Mouse (Mus musculus): ENCODE data around the gene Dkkl1. TPM values are rescaled to one million over a fixed set of nuclear protein-coding genes. Genes with fewer than 3 reads are reported as not detected.

The Dkkl1 gene
- polyA plus RNA-seq, 1 experiment from 2014 or later = 1.8 TPM

Other genes with a start within 250 kb of the Dkkl1 start
- gene Cpt1c, start 237.3 kb downstream of the Dkkl1 start, polyA plus RNA-seq (2016; fragmentation: Nextera tagmentation; extraction: Ambion mirVana) = 22.4 and 26.8 TPM in 2 replicates
- 843 and 861 TPM in 2 replicates for gene Prmt1, start 225.6 kb downstream of the Dkkl1 start, polyA plus RNA-seq (2016; fragmentation: Nextera tagmentation; extraction: Ambion mirVana)
- gene Irf3, start 214.5 kb downstream of the Dkkl1 start, polyA plus RNA-seq (2016; fragmentation: Nextera tagmentation; extraction: Ambion mirVana) = 76.7 and 78.1 TPM in 2 replicates
- gene Bcl2l12, start 213.4 kb downstream of the Dkkl1 start, polyA plus RNA-seq (2016; fragmentation: Nextera tagmentation; extraction: Ambion mirVana) = 69.6 and 73.9 TPM in 2 replicates
- gene Scaf1, start 195.8 kb downstream of the Dkkl1 start, polyA plus RNA-seq (2016; fragmentation: Nextera tagmentation; extraction: Ambion mirVana) = 44.0 and 49.9 TPM in 2 replicates
- gene Rras, start 194.2 kb downstream of the Dkkl1 start, polyA plus RNA-seq (2016; fragmentation: Nextera tagmentation; extraction: Ambion mirVana) = 24.4 and 24.8 TPM in 2 replicates
- 11.9 and 13.4 TPM in 2 replicates for gene Prr12, start 159.3 kb downstream of the Dkkl1 start, polyA plus RNA-seq (2016; fragmentation: Nextera tagmentation; extraction: Ambion mirVana)
- 67.8 and 70.7 TPM in 2 replicates for gene Nosip, start 149.7 kb downstream of the Dkkl1 start, polyA plus RNA-seq (2016; fragmentation: Nextera tagmentation; extraction: Ambion mirVana)
- 16.9 and 18.6 TPM in 2 replicates for gene Prrg2, start 149.5 kb downstream of the Dkkl1 start, polyA plus RNA-seq (2016; fragmentation: Nextera tagmentation; extraction: Ambion mirVana)
- gene Rcn3, start 119.9 kb downstream of the Dkkl1 start, polyA plus RNA-seq (2016; fragmentation: Nextera tagmentation; extraction: Ambion mirVana) = 127 and 135 TPM in 2 replicates
- gene Fcgrt, start 108.3 kb downstream of the Dkkl1 start, polyA plus RNA-seq (2016; fragmentation: Nextera tagmentation; extraction: Ambion mirVana) = 9.9 and 13.1 TPM in 2 replicates
- gene Rps11, start 87.7 kb downstream of the Dkkl1 start, polyA plus RNA-seq (2016; fragmentation: Nextera tagmentation; extraction: Ambion mirVana) = 1,526 and 1,700 TPM in 2 replicates
- gene Rpl13a, start 83.4 kb downstream of the Dkkl1 start, polyA plus RNA-seq (2016; fragmentation: Nextera tagmentation; extraction: Ambion mirVana) = 1,174 and 1,234 TPM in 2 replicates
- gene Gm45713, start 75.9 kb downstream of the Dkkl1 start, polyA plus RNA-seq (2016; fragmentation: Nextera tagmentation; extraction: Ambion mirVana) = 0.13 and 0.15 TPM in 2 replicates
- gene Flt3l, start 75.7 kb downstream of the Dkkl1 start, polyA plus RNA-seq (2016; fragmentation: Nextera tagmentation; extraction: Ambion mirVana) = 0.85 and 2.0 TPM in 2 replicates
- gene Pih1d1, start 57.8 kb downstream of the Dkkl1 start, polyA plus RNA-seq (2016; fragmentation: Nextera tagmentation; extraction: Ambion mirVana) = 101 and 116 TPM in 2 replicates
- gene Aldh16a1, start 57.6 kb downstream of the Dkkl1 start, polyA plus RNA-seq (2016; fragmentation: Nextera tagmentation; extraction: Ambion mirVana) = 54.5 and 55.3 TPM in 2 replicates
- 0.71 and 1.2 TPM in 2 replicates for gene Slc17a7, start 48.2 kb downstream of the Dkkl1 start, polyA plus RNA-seq (2016; fragmentation: Nextera tagmentation; extraction: Ambion mirVana)
- gene Gfy, start 32.6 kb downstream of the Dkkl1 start, polyA plus RNA-seq (2016; fragmentation: Nextera tagmentation; extraction: Ambion mirVana) = not detected in 2 replicates
- not detected in 2 replicates for gene Pth2, start 31.2 kb downstream of the Dkkl1 start, polyA plus RNA-seq (2016; fragmentation: Nextera tagmentation; extraction: Ambion mirVana)
- gene Ccdc155, start 7.3 kb downstream of the Dkkl1 start, polyA plus RNA-seq (2016; fragmentation: Nextera tagmentation; extraction: Ambion mirVana) = 0.64 and 0.80 TPM in 2 replicates
- 324 and 370 TPM in 2 replicates for gene Tead2, start 3.6 kb upstream of the Dkkl1 start, polyA plus RNA-seq (2016; fragmentation: Nextera tagmentation; extraction: Ambion mirVana)
- gene Cd37, start 27.0 kb upstream of the Dkkl1 start, polyA plus RNA-seq (2016; fragmentation: Nextera tagmentation; extraction: Ambion mirVana) = 1.0 and 1.1 TPM in 2 replicates
- 0.26 TPM in 1 of 2 replicates, not detected in the other for gene Slc6a16, start 28.9 kb upstream of the Dkkl1 start, polyA plus RNA-seq (2016; fragmentation: Nextera tagmentation; extraction: Ambion mirVana)
- not detected in 2 replicates for gene Slc6a21, start 65.4 kb upstream of the Dkkl1 start, polyA plus RNA-seq (2016; fragmentation: Nextera tagmentation; extraction: Ambion mirVana)
- 10.5 and 12.5 TPM in 2 replicates for gene Trpm4, start 121.6 kb upstream of the Dkkl1 start, polyA plus RNA-seq (2016; fragmentation: Nextera tagmentation; extraction: Ambion mirVana)
- gene Hrc, start 123.1 kb upstream of the Dkkl1 start, polyA plus RNA-seq (2016; fragmentation: Nextera tagmentation; extraction: Ambion mirVana) = 0.36 and 0.42 TPM in 2 replicates
- gene Ppfia3, start 154.9 kb upstream of the Dkkl1 start, polyA plus RNA-seq (2016; fragmentation: Nextera tagmentation; extraction: Ambion mirVana) = 8.4 and 12.9 TPM in 2 replicates
- gene Lin7b, start 158.4 kb upstream of the Dkkl1 start, polyA plus RNA-seq (2016; fragmentation: Nextera tagmentation; extraction: Ambion mirVana) = 0.89 and 1.5 TPM in 2 replicates
- gene Snrnp70, start 183.6 kb upstream of the Dkkl1 start, polyA plus RNA-seq (2016; fragmentation: Nextera tagmentation; extraction: Ambion mirVana) = 223 and 271 TPM in 2 replicates
- 0.07 TPM in 1 of 2 replicates, not detected in the other for gene Kcna7, start 193.5 kb upstream of the Dkkl1 start, polyA plus RNA-seq (2016; fragmentation: Nextera tagmentation; extraction: Ambion mirVana)
- gene Ntf5, start 201.5 kb upstream of the Dkkl1 start, polyA plus RNA-seq (2016; fragmentation: Nextera tagmentation; extraction: Ambion mirVana) = 1.0 and 1.1 TPM in 2 replicates
- 0.60 and 1.5 TPM in 2 replicates for gene Lhb, start 208.7 kb upstream of the Dkkl1 start, polyA plus RNA-seq (2016; fragmentation: Nextera tagmentation; extraction: Ambion mirVana)
- 43.2 and 45.7 TPM in 2 replicates for gene Gys1, start 222.7 kb upstream of the Dkkl1 start, polyA plus RNA-seq (2016; fragmentation: Nextera tagmentation; extraction: Ambion mirVana)
- gene Ruvbl2, start 225.9 kb upstream of the Dkkl1 start, polyA plus RNA-seq (2016; fragmentation: Nextera tagmentation; extraction: Ambion mirVana) = 192 and 212 TPM in 2 replicates
- 5,819 and 7,209 TPM in 2 replicates for gene Ftl1, start 247.7 kb upstream of the Dkkl1 start, polyA plus RNA-seq (2016; fragmentation: Nextera tagmentation; extraction: Ambion mirVana)